Mouse (Mus musculus): Measurements from ENCODE around the gene Adora2a.

DNA sequence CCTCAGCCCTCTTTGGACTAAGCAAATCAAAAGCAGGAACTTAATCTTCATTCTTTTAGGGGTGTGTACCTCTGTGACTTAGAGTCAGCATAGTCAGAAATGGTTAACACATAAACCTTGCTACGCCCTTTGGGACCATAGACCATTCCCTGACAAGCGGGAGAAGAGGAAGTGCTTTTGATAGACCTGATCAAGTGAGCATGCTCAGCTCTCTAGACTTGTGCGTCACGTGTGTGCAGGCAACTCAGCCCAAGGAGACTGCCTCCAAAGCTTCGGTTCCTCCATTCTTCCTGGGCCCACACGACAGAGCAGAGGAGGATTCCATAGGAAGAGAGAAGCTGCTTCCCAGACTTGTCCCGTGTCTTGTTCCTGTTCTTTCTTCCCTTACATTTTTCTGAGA is 28.1 kb upstream of the Adora2a start:
- TF ChIP-seq CTCF (IDR thresholded peaks at IDR 0.05; ENCODE audit: borderline replicate concordance, extremely low read depth, insufficient read depth, insufficient read length) (no peak), POLR2A (IDR thresholded peaks at IDR 0.05; ENCODE audit: borderline replicate concordance, extremely low read depth, insufficient read depth, insufficient read length, poor library complexity, severe bottlenecking) (no peak)
